Mouse (Mus musculus): ENCODE measurements around the gene Ppp4c. TPM values are rescaled to one million over a fixed set of nuclear protein-coding genes. Genes with fewer than 3 reads are reported as not detected.

The Ppp4c gene
- 89.9 and 160 TPM in 2 replicates for polyA plus RNA-seq (2012; rRNA removed; ENCODE audit: low replicate concordance)

DNA sequence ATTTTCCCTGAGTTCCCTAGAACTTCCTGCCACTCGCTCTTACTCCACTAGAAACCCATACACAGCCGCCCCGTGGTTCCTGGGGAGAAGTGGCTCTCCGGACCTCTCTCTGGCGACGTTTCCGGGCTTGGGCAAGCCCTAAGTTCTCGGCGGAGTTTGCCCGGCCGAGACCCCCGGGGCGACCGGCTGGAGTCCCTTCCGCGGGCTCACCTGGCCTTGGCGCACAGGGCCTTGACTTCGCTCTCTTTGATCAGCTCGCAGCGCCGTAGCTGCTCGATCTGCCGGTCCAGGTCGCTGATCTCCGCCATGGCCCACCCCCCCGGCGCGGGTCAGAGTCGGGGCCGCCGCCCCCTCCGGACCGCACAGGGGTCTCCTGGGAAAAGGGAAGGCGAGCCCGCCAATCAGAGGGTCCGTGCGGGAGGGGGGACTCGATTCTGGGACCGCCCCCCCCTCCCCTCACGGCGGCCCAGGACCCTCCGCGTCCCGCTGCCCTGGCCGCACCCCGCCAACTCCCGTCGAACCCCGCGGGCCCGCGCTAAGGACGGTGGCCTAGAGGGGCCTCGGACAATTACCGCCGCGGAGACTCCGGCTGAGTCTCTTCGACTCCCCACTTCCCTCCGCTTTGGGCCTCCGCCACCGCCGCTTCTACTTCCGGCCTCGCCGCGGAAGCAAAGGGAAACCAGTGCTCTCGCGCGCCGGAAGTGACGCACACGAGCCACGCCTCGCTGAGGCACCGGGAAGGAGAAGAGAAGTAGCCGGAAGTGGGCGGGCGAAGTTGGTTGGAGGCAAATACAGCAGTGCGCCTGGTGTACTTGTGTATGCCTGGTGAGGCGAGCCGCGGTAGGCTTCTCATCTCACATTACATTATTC, at the start of gene Ppp4c:
Gene Ppp4c, minus strand, starts transcription at position 646 of the 870 bp plus-strand sequence.

GRCm38 (mm10) chr7:126831539-126831938, 39.2 kb upstream of the Ppp4c start, which contains the start of gene 4930451I11Rik:
Gene 4930451I11Rik (minus strand): TSS chr7:126831639.

DNA sequence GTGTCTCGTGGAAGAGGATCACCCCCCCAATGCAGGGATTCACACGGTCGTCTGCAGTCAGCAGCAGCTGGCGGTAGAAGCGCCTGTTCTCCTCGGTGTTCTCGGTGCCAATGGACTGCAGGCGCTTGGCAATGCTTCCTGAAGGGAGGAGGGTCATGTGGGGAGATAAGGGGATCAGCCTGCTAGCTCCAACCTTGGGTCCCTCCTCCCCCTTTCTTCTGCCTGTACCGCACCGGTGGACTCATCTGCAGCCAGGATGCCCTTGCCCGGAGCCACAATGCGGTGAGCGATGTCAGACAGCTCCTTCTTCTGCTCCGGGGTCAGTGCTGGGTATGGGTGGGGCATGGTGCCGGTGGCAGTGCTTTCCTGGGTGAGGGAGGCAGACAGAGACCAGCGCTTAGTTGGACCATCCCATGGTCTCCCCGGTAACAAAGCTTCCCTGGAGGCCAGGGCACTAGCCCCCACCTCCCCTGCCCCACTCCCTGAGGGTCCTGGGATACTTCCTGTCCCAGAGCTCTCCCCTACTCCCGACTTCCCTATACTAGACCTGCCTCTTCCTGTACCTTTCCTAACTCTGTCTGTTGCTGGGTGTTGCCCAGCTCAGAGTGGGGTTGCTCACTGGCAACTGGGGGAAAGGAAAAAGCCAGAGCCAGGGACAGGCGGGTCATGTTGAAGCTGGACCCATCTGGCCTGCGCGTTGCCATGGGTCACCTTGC, 5.3 kb upstream of the Ppp4c start, which contains the start of gene Fam57b:
Gene Fam57b, plus strand, starts transcription at position 258 of the 716 bp plus-strand sequence.

GRCm38 (mm10) chr7:126780971-126781635, 11.2 kb downstream of the Ppp4c start, which contains the start of gene Tbx6:
Gene Tbx6 (plus strand): TSS chr7:126781483.

DNA sequence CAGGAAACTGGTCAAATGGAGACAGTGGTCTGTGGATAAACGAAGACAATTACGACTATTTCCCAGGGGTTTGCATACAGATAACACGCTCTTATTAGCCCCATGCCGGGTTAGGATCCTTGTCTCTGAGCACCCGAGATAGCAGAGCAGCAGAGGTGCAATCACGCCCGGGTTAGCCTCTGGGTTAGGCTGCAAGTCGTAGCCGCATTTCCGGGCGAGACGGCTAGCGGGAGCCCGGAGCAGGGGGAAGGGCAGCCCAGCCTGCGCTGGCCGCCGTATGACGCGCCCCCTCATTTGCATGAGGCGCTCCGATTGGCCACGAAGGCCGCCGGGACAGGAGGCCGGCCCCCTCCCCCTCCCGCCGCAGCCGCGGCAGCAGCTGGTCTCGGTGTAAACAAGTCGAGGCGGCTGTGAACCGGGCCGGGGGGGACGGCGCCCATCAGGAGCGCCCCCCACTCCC, 15.7 kb downstream of the Ppp4c start, which contains the start of gene Ypel3:
Gene Ypel3, plus strand, starts transcription at position 358 of the 460 bp plus-strand sequence.

GRCm38 (mm10) chr7:126766201-126766600, 26.1 kb downstream of the Ppp4c start, which contains the start of gene Gdpd3:
Gene Gdpd3 (plus strand): TSS chr7:126766334.

DNA sequence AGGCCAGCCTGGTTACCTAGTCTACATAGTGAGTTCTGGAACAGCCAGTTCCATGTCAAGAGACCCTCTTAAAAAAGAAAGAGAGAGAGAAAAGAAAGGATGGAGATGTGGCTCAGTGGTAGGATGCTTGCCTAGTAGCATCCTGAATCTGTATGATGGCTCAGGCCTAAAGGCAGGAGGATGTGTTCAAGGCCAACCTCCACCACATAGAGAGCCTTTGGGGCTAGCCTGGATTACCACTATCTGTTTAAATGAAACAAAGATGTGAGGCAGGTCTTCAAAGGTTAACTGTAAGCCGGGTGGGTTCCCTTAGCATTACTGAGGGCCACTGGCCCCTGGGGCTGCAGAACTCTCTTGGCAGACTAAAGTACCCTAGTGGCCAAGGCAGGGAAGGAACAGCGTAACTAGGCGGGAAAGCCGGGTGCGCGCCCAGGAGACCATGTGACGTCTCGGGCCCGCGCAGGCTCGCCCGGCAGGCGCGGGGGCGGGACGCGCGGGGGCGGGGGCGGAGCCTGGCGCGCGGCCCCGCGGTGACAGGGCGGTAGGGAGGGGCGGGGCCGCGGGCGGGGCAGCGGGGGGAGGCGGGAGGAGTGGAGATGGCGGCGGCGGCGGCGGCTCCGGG, 33.1 kb downstream of the Ppp4c start, which contains the start of gene Mapk3:
Gene Mapk3, plus strand, starts transcription at position 552 of the 622 bp plus-strand sequence.

Other genes starting within 250 kb of the Ppp4c start
- 45.2 and 60.5 TPM in 2 replicates for gene Eif3c, start 226.1 kb downstream of the Ppp4c start, polyA plus RNA-seq (2012; rRNA removed; ENCODE audit: low replicate concordance)
- 2.4 and 4.9 TPM in 2 replicates for gene Apobr, start 207.6 kb downstream of the Ppp4c start, polyA plus RNA-seq (2012; rRNA removed; ENCODE audit: low replicate concordance)
- gene Cln3, start 206.7 kb downstream of the Ppp4c start, polyA plus RNA-seq (2012; rRNA removed; ENCODE audit: low replicate concordance): 55.8 and 56.6 TPM in 2 replicates
- gene Il27, start 197.6 kb downstream of the Ppp4c start, polyA plus RNA-seq (2012; rRNA removed; ENCODE audit: low replicate concordance): 0.12 and 1.1 TPM in 2 replicates
- gene Nupr1, start 161.6 kb downstream of the Ppp4c start, polyA plus RNA-seq (2012; rRNA removed; ENCODE audit: low replicate concordance): 4.9 and 28.0 TPM in 2 replicates
- 24.0 and 43.5 TPM in 2 replicates for gene Sgf29, start 143.2 kb downstream of the Ppp4c start, polyA plus RNA-seq (2012; rRNA removed; ENCODE audit: low replicate concordance)
- gene Sult1a1, start 116.1 kb downstream of the Ppp4c start, polyA plus RNA-seq (2012; rRNA removed; ENCODE audit: low replicate concordance): 4.1 and 9.7 TPM in 2 replicates
- 33.6 and 37.5 TPM in 2 replicates for gene Bola2, start 97.1 kb downstream of the Ppp4c start, polyA plus RNA-seq (2012; rRNA removed; ENCODE audit: low replicate concordance)
- gene Slx1b, start 96.7 kb downstream of the Ppp4c start, polyA plus RNA-seq (2012; rRNA removed; ENCODE audit: low replicate concordance): 13.1 and 17.4 TPM in 2 replicates
- gene Coro1a, start 84.7 kb downstream of the Ppp4c start, polyA plus RNA-seq (2012; rRNA removed; ENCODE audit: low replicate concordance): 60.7 and 132 TPM in 2 replicates
- gene Mapk3, start 32.9 kb downstream of the Ppp4c start, polyA plus RNA-seq (2012; rRNA removed; ENCODE audit: low replicate concordance): 406 and 574 TPM in 2 replicates
- gene Gdpd3, start 26.2 kb downstream of the Ppp4c start, polyA plus RNA-seq (2012; rRNA removed; ENCODE audit: low replicate concordance): 8.1 and 8.2 TPM in 2 replicates
- 262 and 424 TPM in 2 replicates for gene Ypel3, start 15.5 kb downstream of the Ppp4c start, polyA plus RNA-seq (2012; rRNA removed; ENCODE audit: low replicate concordance)
- 2.1 and 3.5 TPM in 2 replicates for gene Tbx6, start 11.0 kb downstream of the Ppp4c start, polyA plus RNA-seq (2012; rRNA removed; ENCODE audit: low replicate concordance)
- gene Fam57b, start 5.2 kb upstream of the Ppp4c start, polyA plus RNA-seq (2012; rRNA removed; ENCODE audit: low replicate concordance): 5.2 TPM in 2 replicates
- not detected in 2 replicates for gene 4930451I11Rik, start 39.1 kb upstream of the Ppp4c start, polyA plus RNA-seq (2012; rRNA removed; ENCODE audit: low replicate concordance)
- 0.76 TPM in 1 of 2 replicates, not detected in the other for gene Doc2a, start 54.9 kb upstream of the Ppp4c start, polyA plus RNA-seq (2012; rRNA removed; ENCODE audit: low replicate concordance)
- gene Hirip3, start 69.5 kb upstream of the Ppp4c start, polyA plus RNA-seq (2012; rRNA removed; ENCODE audit: low replicate concordance): 2.7 and 5.0 TPM in 2 replicates
- 44.3 and 46.4 TPM in 2 replicates for gene Ino80e, start 69.9 kb upstream of the Ppp4c start, polyA plus RNA-seq (2012; rRNA removed; ENCODE audit: low replicate concordance)
- 70.4 and 83.1 TPM in 2 replicates for gene Taok2, start 92.2 kb upstream of the Ppp4c start, polyA plus RNA-seq (2012; rRNA removed; ENCODE audit: low replicate concordance)
- gene Tmem219, start 130.4 kb upstream of the Ppp4c start, polyA plus RNA-seq (2012; rRNA removed; ENCODE audit: low replicate concordance): 203 and 206 TPM in 2 replicates
- gene Kctd13, start 136.4 kb upstream of the Ppp4c start, polyA plus RNA-seq (2012; rRNA removed; ENCODE audit: low replicate concordance): 13.9 and 20.5 TPM in 2 replicates
- gene Asphd1, start 157.1 kb upstream of the Ppp4c start, polyA plus RNA-seq (2012; rRNA removed; ENCODE audit: low replicate concordance): 0.30 and 0.55 TPM in 2 replicates
- 1.6 and 2.2 TPM in 2 replicates for gene Sez6l2, start 158.1 kb upstream of the Ppp4c start, polyA plus RNA-seq (2012; rRNA removed; ENCODE audit: low replicate concordance)
- 215 and 466 TPM in 2 replicates for gene Cdipt, start 183.4 kb upstream of the Ppp4c start, polyA plus RNA-seq (2012; rRNA removed; ENCODE audit: low replicate concordance)
- 0.09 and 0.42 TPM in 2 replicates for gene Cdiptos, start 183.6 kb upstream of the Ppp4c start, polyA plus RNA-seq (2012; rRNA removed; ENCODE audit: low replicate concordance)
- gene Mvp, start 222.1 kb upstream of the Ppp4c start, polyA plus RNA-seq (2012; rRNA removed; ENCODE audit: low replicate concordance): 193 and 250 TPM in 2 replicates
- gene Pagr1b, start 224.0 kb upstream of the Ppp4c start, polyA plus RNA-seq (2012; rRNA removed; ENCODE audit: low replicate concordance): 2.4 TPM in 1 of 2 replicates, not detected in the other
- gene Pagr1a, start 224.9 kb upstream of the Ppp4c start, polyA plus RNA-seq (2012; rRNA removed; ENCODE audit: low replicate concordance): 1.5 TPM in 1 of 2 replicates, not detected in the other
- 19.5 and 23.9 TPM in 2 replicates for gene Gm42742, start 228.6 kb upstream of the Ppp4c start, polyA plus RNA-seq (2012; rRNA removed; ENCODE audit: low replicate concordance)
- 4.2 and 5.7 TPM in 2 replicates for gene Prrt2, start 228.7 kb upstream of the Ppp4c start, polyA plus RNA-seq (2012; rRNA removed; ENCODE audit: low replicate concordance)
- gene Maz, start 234.5 kb upstream of the Ppp4c start, polyA plus RNA-seq (2012; rRNA removed; ENCODE audit: low replicate concordance): 288 and 667 TPM in 2 replicates
- gene Kif22, start 250.0 kb upstream of the Ppp4c start, polyA plus RNA-seq (2012; rRNA removed; ENCODE audit: low replicate concordance): 3.9 and 4.4 TPM in 2 replicates

All from duodenum, adult 2 months (tissue).